Mouse (Mus musculus): ENCODE data around the gene Alkbh1. TPM values are rescaled to one million over a fixed set of nuclear protein-coding genes. Genes with fewer than 3 reads are reported as not detected.

The Alkbh1 gene
- total RNA-seq, 2 experiments from 2014 or later = 19.3 to 19.6 TPM

DNA sequence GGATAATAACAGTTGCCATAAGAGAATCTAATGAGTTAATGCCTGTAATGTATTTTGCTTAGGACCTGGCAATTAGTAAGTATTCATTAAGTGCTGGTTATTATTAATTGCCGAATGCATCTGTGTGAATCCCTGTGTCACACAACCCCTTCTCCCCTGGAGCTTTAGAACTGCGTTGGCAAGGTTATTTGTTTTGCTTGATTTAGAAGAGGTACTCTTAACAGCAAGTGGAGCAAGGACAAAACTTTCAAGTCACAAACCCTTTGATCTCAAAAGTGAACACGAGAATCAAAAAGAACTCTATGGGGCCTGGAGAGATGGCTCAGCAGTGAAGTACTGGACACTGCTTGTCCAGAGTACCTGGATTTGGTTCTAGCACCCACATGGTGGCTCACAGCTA lies 54.6 kb downstream of the Alkbh1 start:
- intact Hi-C loops (cut with DNase I) = no loop called here
- DNase-seq (ENCODE audit: extremely low spot score in 1 of 2, low spot score in 2 of 2) = no peak

DNA sequence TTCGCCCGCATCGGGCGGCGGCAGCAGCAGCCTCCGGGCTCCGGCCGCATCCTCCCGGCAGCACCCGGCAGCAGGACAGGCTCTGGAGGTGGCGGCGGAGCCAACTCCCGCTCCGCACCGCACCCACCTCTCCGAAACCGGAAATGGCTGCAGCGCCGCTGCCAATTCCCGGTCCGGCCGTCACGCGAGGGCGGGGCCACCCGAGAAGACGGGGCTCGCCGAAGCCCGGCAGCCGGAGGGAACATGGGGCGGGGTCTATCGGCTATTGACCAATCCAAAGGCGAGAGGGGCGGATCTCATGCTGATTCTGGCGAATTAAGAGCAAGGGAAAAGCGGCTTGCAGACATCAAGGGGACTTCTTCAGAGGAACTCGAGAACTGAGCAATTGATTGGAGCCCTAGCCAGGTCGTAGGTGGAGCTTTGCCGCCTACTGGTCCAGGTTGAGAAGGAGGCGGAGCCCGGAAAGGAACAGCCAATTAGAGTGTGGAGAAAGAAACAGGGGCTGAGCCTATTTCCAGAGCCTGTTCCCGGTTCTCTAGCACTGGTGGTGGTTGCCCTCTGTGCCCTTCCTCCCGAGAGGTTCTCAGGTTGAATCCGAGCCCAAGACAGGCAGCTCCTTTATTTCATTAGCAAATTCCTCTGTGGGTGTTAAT lies 55.6 kb downstream of the Alkbh1 start, which contains the start of gene Sptlc2:
Gene Sptlc2 (minus strand): TSS at position 234 of the 653 bp plus-strand sequence.
- intact Hi-C loops (cut with DNase I) = no loop called here
- peak; percentile 99 to 100 for DNase-seq (ENCODE audit: extremely low spot score in 1 of 2, low spot score in 2 of 2)

DNA sequence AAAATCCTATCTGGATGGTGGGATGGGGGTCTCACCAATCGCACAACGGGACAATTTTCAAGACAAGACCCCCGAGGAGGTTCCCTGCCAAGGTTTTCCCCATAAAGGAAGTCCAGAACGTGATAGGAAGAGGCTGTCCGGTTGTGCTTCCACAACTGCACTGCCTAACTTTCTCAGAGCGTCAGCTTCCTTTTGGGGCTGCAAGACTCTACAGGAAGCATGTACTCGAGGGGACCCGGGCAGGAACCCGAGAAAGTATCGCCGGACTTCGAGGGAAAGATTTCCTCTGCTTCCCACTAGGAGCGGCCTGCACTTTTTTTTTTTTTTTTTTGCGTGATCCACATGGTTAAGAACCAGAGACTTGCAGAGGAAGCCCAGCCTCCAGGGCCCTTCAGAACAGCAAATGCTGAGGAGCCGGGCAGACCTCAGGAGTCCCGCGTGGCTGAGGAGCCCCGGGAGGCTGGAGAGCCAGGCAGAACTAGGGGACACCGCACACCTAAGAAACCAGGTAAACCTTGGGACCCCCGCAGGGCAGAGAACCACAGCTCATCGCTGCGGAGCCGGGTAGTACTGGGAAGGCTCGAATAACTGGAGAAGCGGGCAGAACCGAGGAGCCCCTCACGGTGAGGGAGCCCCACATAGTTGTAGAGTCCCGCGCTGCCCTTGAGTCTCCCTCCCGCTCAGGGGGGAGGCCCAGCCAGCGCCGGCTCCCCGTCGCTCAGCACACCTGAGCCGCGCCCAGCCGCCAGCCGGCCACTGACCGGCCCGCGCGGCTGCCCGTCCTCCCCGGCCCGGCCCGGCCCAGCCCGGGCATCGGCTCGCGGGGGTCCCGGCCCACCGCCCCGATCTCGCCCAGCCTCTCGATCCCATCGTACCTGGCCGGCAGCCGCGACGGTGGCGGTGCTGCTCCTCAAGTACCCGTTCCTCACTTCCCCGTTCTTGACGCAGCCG lies 56.4 kb downstream of the Alkbh1 start:
- intact Hi-C loops (cut with DNase I) = no loop called here

DNA sequence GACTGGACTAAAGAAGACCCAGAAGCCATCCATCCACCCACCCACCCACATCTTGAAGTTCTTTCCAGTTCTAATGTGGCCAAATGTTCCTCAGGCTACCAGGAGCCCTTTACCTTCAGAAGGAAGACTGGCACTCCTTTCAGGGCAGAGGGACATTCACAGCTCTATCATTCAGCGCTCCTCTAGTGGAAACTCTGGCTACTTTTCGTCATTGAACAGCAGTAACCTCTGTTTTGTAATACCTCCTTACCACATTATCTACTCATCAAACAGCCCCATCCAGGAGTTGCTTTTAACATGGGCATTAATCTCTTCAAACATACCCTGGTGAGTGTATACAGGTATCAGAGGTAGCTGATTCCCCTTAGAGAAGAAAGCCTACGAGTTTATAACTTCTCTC lies 58.8 kb downstream of the Alkbh1 start:
- no peak for DNase-seq (ENCODE audit: extremely low spot score in 1 of 2, low spot score in 2 of 2)
- intact Hi-C loops (cut with DNase I) = no loop called here

More for the DNA sequence above, 56.4 kb downstream of the Alkbh1 start:
- no peak for DNase-seq (ENCODE audit: extremely low spot score in 1 of 2, low spot score in 2 of 2)

DNA sequence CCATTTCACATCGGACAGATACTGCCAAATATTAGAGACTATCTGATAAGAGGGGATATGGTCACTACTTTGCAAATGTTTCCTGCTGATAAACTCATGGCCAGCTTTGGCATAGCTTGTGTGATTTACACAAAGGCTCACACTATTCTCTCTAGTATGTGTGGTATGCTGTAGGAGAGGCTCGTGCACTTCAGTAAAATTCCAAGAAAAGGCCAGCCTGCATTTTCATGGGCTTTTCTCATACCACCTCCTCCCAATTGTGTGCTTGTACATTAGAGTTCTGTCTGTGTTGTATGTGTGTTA lies 62.5 kb downstream of the Alkbh1 start:
- intact Hi-C loops (cut with DNase I) = no loop called here
- DNase-seq (ENCODE audit: extremely low spot score in 1 of 2, low spot score in 2 of 2) = no peak

DNA sequence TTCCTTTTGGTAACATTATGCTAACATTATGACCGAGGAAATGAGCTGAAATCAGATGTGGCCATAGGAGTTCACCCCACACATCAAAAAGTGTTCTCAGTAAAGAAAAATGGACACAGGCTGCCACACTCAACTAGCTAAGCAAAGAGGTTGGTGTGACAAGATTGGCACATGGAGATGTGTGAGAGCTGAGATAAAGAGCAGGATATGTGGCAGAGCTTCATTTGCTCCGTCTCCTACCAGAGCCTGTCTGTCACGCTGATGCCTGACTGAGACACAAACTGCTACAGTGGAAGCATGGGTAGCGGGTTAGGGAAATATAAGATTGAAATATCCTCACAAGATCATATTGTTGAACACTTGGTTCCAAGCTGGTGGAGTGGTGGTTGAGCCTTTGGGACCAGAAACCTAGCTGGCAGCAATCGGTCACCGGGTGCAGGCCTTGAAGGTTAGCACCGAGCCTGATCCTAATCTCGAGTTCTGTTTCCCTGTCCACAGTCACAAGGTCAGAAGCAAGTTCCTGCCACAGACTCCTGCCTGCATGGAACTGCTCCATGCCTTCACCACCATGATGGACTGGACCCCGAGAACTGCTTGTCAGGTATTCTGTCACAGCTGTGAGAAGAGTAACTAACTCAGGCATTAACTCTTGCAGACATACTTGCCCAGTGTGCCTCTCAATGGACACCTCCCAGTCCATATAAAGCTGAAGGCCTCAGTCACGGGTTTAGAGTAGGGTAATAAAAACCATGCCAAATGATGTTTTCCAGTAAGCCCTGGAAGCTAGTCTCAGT lies 63.0 kb downstream of the Alkbh1 start:
- DNase-seq (ENCODE audit: extremely low spot score in 1 of 2, low spot score in 2 of 2) = no peak
- intact Hi-C loops (cut with DNase I) = no loop called here

DNA sequence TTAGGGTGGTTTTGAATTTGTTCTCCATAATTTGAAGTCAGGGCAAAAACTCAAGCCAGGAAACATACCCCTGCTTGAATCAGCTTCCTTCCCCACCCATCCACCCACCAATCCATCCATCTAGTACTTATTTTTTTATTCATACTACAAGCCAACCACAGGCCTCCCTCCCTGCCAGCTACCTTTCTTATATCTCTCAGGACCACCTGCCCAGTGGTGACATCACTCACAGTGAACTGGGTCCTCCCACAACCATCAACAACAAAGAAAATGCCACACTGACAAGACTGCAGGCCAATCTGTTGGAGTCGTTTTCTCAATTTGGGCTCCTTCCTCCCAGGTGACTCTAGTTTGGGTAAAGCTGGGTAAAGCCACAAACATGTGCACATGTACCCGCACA lies 64.3 kb downstream of the Alkbh1 start:
- intact Hi-C loops (cut with DNase I) = no loop called here
- no peak for DNase-seq (ENCODE audit: extremely low spot score in 1 of 2, low spot score in 2 of 2)

Small RNA genes within 50 kb of the gene (microRNA-seq; reads per million reads assigned to microRNA genes)
- 44.6 reads per million, percentile 49 among the genes with 10 or more reads in this experiment for gene Mir3068

Other genes starting within 250 kb of the Alkbh1 start
- 1 to 10 TPM; 2.6 to 3.1 TPM for gene Samd15, start 244.3 kb downstream of the Alkbh1 start, total RNA-seq (2021)
- gene Tmed8, start 243.6 kb downstream of the Alkbh1 start, total RNA-seq (2021) = 10 to 100 TPM; 27.5 to 29.9 TPM
- under 1 TPM; 0.71 to 0.81 TPM for gene Noxred1, start 205.3 kb downstream of the Alkbh1 start, total RNA-seq (2021)
- 10 to 100 TPM; 60.9 to 61.7 TPM for gene Vipas39, start 177.8 kb downstream of the Alkbh1 start, total RNA-seq (2021)
- gene Ahsa1, start 177.5 kb downstream of the Alkbh1 start, total RNA-seq (2021) = 100 to 1,000 TPM; 157 to 158 TPM
- 1 to 10 TPM in 1 of 2 experiments, under 1 TPM in 1; 0.84 to 1.1 TPM for gene Ism2, start 144.3 kb downstream of the Alkbh1 start, total RNA-seq (2021)
- 10 to 100 TPM; 61.4 to 64.8 TPM for gene Sptlc2, start 55.7 kb downstream of the Alkbh1 start, total RNA-seq (2021)
- gene Slirp, start 121 bp downstream of the Alkbh1 start, total RNA-seq (2021) = 10 to 100 TPM; 89.7 to 95.3 TPM
- 10 to 100 TPM; 44.9 to 48.5 TPM for gene Snw1, start 28.3 kb upstream of the Alkbh1 start, total RNA-seq (2021)
- not detected for gene Gm5788, start 50.7 kb upstream of the Alkbh1 start, total RNA-seq (2021)
- not detected for gene Gm8300, start 70.3 kb upstream of the Alkbh1 start, total RNA-seq (2021)
- not detected for gene Oog1, start 158.7 kb upstream of the Alkbh1 start, total RNA-seq (2021)
- not detected for gene Gm4027, start 174.9 kb upstream of the Alkbh1 start, total RNA-seq (2021)
- not detected for gene Gm16381, start 200.6 kb upstream of the Alkbh1 start, total RNA-seq (2021)

All from left cerebral cortex, postnatal 10 days (tissue).